Mouse (Mus musculus): Measurements from ENCODE around the gene Slc12a5. TPM values are rescaled to one million over a fixed set of nuclear protein-coding genes. Genes with fewer than 3 reads are reported as not detected.

The Slc12a5 gene
- total and polyA plus RNA-seq, 2 experiments from 2014 or later: 41.6 to 139 TPM

GRCm38 (mm10) chr2:165037415-165037814 is 76.8 kb downstream of the Slc12a5 start:
- 66% methylated on average over 4 of the region's 4 CpGs for WGBS
- TF ChIP-seq CTCF (IDR thresholded peaks at IDR 0.05; ENCODE audit: low read depth): no peak
- no peak overlapping the region for H3K9ac ChIP-seq

GRCm38 (mm10) chr2:165042126-165042525 is 81.5 kb downstream of the Slc12a5 start:
- ATAC-seq (no peak), DNase-seq (no peak)
- TF ChIP-seq CTCF (IDR thresholded peaks at IDR 0.05; ENCODE audit: low read depth): no peak
- no peak overlapping the region for H3K27ac ChIP-seq (ENCODE audit: low read depth, low read length)
- no peak overlapping the region for H3K9ac ChIP-seq
- no peaks in the 10 kb centered on the region for H3K9me3 ChIP-seq (ENCODE audit: low read length)
- WGBS: 79% methylated on average over 5 of the region's 5 CpGs
- H3K4me1 ChIP-seq (ENCODE audit: insufficient read depth): no peaks in the 10 kb centered on the region; the same call in 1 of the 2 replicates
- H3K36me3 ChIP-seq (ENCODE audit: insufficient read depth): no peaks in the 10 kb centered on the region
- H3K4me2 ChIP-seq (ENCODE audit: low read depth): no peak overlapping the region
- H3K4me3 ChIP-seq (ENCODE audit: low read depth, low read length): no peak overlapping the region
- no peaks in the 10 kb centered on the region for H3K27me3 ChIP-seq (ENCODE audit: insufficient read depth, low read length)

More at GRCm38 (mm10) chr2:165037415-165037814, 76.8 kb downstream of the Slc12a5 start:
- H3K27me3 ChIP-seq (ENCODE audit: insufficient read depth, low read length): no peaks in the 10 kb centered on the region
- ATAC-seq (no peak), DNase-seq (no peak)
- H3K27ac ChIP-seq (ENCODE audit: low read depth, low read length): no peak overlapping the region
- no peaks in the 10 kb centered on the region for H3K9me3 ChIP-seq (ENCODE audit: low read length)
- H3K4me1 ChIP-seq (ENCODE audit: insufficient read depth): peaks cover 18% of the 10 kb centered on the region
- H3K36me3 ChIP-seq (ENCODE audit: insufficient read depth): no peaks in the 10 kb centered on the region
- H3K4me2 ChIP-seq (ENCODE audit: low read depth): no peak overlapping the region
- no peak overlapping the region for H3K4me3 ChIP-seq (ENCODE audit: low read depth, low read length)

GRCm38 (mm10) chr2:165043090-165043636 is 82.6 kb downstream of the Slc12a5 start:
- peak overlapping the region; percentile 33; the same call in 1 of the 2 replicates for H3K9ac ChIP-seq
- H3K36me3 ChIP-seq (ENCODE audit: insufficient read depth): no peaks in the 10 kb centered on the region
- ATAC-seq (peak; percentile 92), DNase-seq (peak; percentile 75)
- H3K9me3 ChIP-seq (ENCODE audit: low read length): no peaks in the 10 kb centered on the region
- H3K4me2 ChIP-seq (ENCODE audit: low read depth): peak overlapping the region; percentile 39
- TF ChIP-seq CTCF (IDR thresholded peaks at IDR 0.05; ENCODE audit: low read depth): peak; percentile 20; the same call in 1 of the 2 replicates
- WGBS: 1% methylated on average over 17 of the region's 17 CpGs
- no peaks in the 10 kb centered on the region for H3K27me3 ChIP-seq (ENCODE audit: insufficient read depth, low read length)
- H3K4me1 ChIP-seq (ENCODE audit: insufficient read depth): no peaks in the 10 kb centered on the region; the same call in 1 of the 2 replicates
- peak overlapping the region; percentile 76 for H3K27ac ChIP-seq (ENCODE audit: low read depth, low read length)
- peak overlapping the region; percentile 17; the same call in 1 of the 2 replicates for H3K4me3 ChIP-seq (ENCODE audit: low read depth, low read length)

GRCm38 (mm10) chr2:165043729-165044128 is 83.1 kb downstream of the Slc12a5 start:
- Histone ChIP-seq H3K4me3 (ENCODE audit: low read depth, low read length) (no peak overlapping the region), H3K9ac (no peak overlapping the region), H3K4me1 (ENCODE audit: insufficient read depth) (no peaks in the 10 kb centered on the region; the same call in 1 of the 2 replicates), H3K27ac (ENCODE audit: low read depth, low read length) (peak overlapping the region; percentile 76), H3K36me3 (ENCODE audit: insufficient read depth) (no peaks in the 10 kb centered on the region), H3K9me3 (ENCODE audit: low read length) (no peaks in the 10 kb centered on the region), H3K4me2 (ENCODE audit: low read depth) (no peak overlapping the region), H3K27me3 (ENCODE audit: insufficient read depth, low read length) (no peaks in the 10 kb centered on the region)
- DNase-seq (no peak), ATAC-seq (no peak)
- no peak for TF ChIP-seq CTCF (IDR thresholded peaks at IDR 0.05; ENCODE audit: low read depth)
- WGBS: 43% methylated on average over 2 of the region's 2 CpGs

GRCm38 (mm10) chr2:165049044-165049443 is 88.4 kb downstream of the Slc12a5 start:
- 54% methylated on average over 5 of the region's 5 CpGs for WGBS
- DNase-seq: no peak
- no peaks in the 10 kb centered on the region for H3K27me3 ChIP-seq (ENCODE audit: insufficient read depth, low read length)

More at GRCm38 (mm10) chr2:165049044-165049443, 88.4 kb downstream of the Slc12a5 start:
- H3K27ac ChIP-seq (ENCODE audit: low read depth, low read length): no peak overlapping the region
- 0 out of 2 replicates have a peak, but pooled peaks cover 3% of the 10 kb centered on the region for H3K4me1 ChIP-seq (ENCODE audit: insufficient read depth)
- H3K4me2 ChIP-seq (ENCODE audit: low read depth): no peak overlapping the region
- H3K9ac ChIP-seq: no peak overlapping the region
- TF ChIP-seq CTCF (IDR thresholded peaks at IDR 0.05; ENCODE audit: low read depth): no peak
- H3K9me3 ChIP-seq (ENCODE audit: low read length): no peaks in the 10 kb centered on the region
- ATAC-seq: no peak
- no peak overlapping the region for H3K4me3 ChIP-seq (ENCODE audit: low read depth, low read length)
- H3K36me3 ChIP-seq (ENCODE audit: insufficient read depth): no peaks in the 10 kb centered on the region

Other genes with a start within 250 kb of the Slc12a5 start
- gene Spint5, start 245.5 kb upstream of the Slc12a5 start, total RNA-seq (2014; rRNA removed): not detected in 2 replicates
- not detected in 2 replicates for gene Spint5, start 245.5 kb upstream of the Slc12a5 start, polyA plus RNA-seq (2015; fragmentation: Nextera tagmentation; extraction: Ambion mirVana)
- gene Wfdc3, start 214.9 kb upstream of the Slc12a5 start, total RNA-seq (2014; rRNA removed): 0.54 and 0.81 TPM in 2 replicates
- gene Wfdc3, start 214.9 kb upstream of the Slc12a5 start, polyA plus RNA-seq (2015; fragmentation: Nextera tagmentation; extraction: Ambion mirVana): 0.89 and 1.1 TPM in 2 replicates
- 23.2 and 26.1 TPM in 2 replicates for gene Dnttip1, start 214.8 kb upstream of the Slc12a5 start, total RNA-seq (2014; rRNA removed)
- 52.3 and 60.1 TPM in 2 replicates for gene Dnttip1, start 214.8 kb upstream of the Slc12a5 start, polyA plus RNA-seq (2015; fragmentation: Nextera tagmentation; extraction: Ambion mirVana)
- 24.9 and 29.2 TPM in 2 replicates for gene Ube2c, start 190.9 kb upstream of the Slc12a5 start, total RNA-seq (2014; rRNA removed)
- 30.9 and 38.4 TPM in 2 replicates for gene Ube2c, start 190.9 kb upstream of the Slc12a5 start, polyA plus RNA-seq (2015; fragmentation: Nextera tagmentation; extraction: Ambion mirVana)
- 0.38 and 2.9 TPM in 2 replicates for gene Tnnc2, start 180.8 kb upstream of the Slc12a5 start, total RNA-seq (2014; rRNA removed)
- gene Tnnc2, start 180.8 kb upstream of the Slc12a5 start, polyA plus RNA-seq (2015; fragmentation: Nextera tagmentation; extraction: Ambion mirVana): 0.50 and 0.63 TPM in 2 replicates
- gene Snx21, start 175.0 kb upstream of the Slc12a5 start, total RNA-seq (2014; rRNA removed): 72.0 and 77.5 TPM in 2 replicates
- gene Snx21, start 175.0 kb upstream of the Slc12a5 start, polyA plus RNA-seq (2015; fragmentation: Nextera tagmentation; extraction: Ambion mirVana): 48.5 and 50.2 TPM in 2 replicates
- gene Acot8, start 155.9 kb upstream of the Slc12a5 start, total RNA-seq (2014; rRNA removed): 17.4 and 23.0 TPM in 2 replicates
- 13.7 and 17.1 TPM in 2 replicates for gene Acot8, start 155.9 kb upstream of the Slc12a5 start, polyA plus RNA-seq (2015; fragmentation: Nextera tagmentation; extraction: Ambion mirVana)
- gene Zswim3, start 155.7 kb upstream of the Slc12a5 start, total RNA-seq (2014; rRNA removed): 5.5 and 6.7 TPM in 2 replicates
- 2.6 and 5.2 TPM in 2 replicates for gene Zswim3, start 155.7 kb upstream of the Slc12a5 start, polyA plus RNA-seq (2015; fragmentation: Nextera tagmentation; extraction: Ambion mirVana)
- gene Zswim1, start 138.1 kb upstream of the Slc12a5 start, total RNA-seq (2014; rRNA removed): 11.2 and 18.6 TPM in 2 replicates
- 27.5 and 32.6 TPM in 2 replicates for gene Zswim1, start 138.1 kb upstream of the Slc12a5 start, polyA plus RNA-seq (2015; fragmentation: Nextera tagmentation; extraction: Ambion mirVana)
- gene Spata25, start 132.3 kb upstream of the Slc12a5 start, total RNA-seq (2014; rRNA removed): 0.62 and 1.00 TPM in 2 replicates
- not detected in 2 replicates for gene Spata25, start 132.3 kb upstream of the Slc12a5 start, polyA plus RNA-seq (2015; fragmentation: Nextera tagmentation; extraction: Ambion mirVana)
- 86.2 and 93.8 TPM in 2 replicates for gene Ctsa, start 127.9 kb upstream of the Slc12a5 start, total RNA-seq (2014; rRNA removed)
- gene Ctsa, start 127.9 kb upstream of the Slc12a5 start, polyA plus RNA-seq (2015; fragmentation: Nextera tagmentation; extraction: Ambion mirVana): 83.5 and 95.3 TPM in 2 replicates
- 5.0 and 5.4 TPM in 2 replicates for gene Neurl2, start 127.3 kb upstream of the Slc12a5 start, total RNA-seq (2014; rRNA removed)
- 4.7 and 6.4 TPM in 2 replicates for gene Neurl2, start 127.3 kb upstream of the Slc12a5 start, polyA plus RNA-seq (2015; fragmentation: Nextera tagmentation; extraction: Ambion mirVana)
- gene Pltp, start 103.1 kb upstream of the Slc12a5 start, total RNA-seq (2014; rRNA removed): 28.2 and 43.4 TPM in 2 replicates
- 67.9 and 80.7 TPM in 2 replicates for gene Pltp, start 103.1 kb upstream of the Slc12a5 start, polyA plus RNA-seq (2015; fragmentation: Nextera tagmentation; extraction: Ambion mirVana)
- gene Pcif1, start 81.5 kb upstream of the Slc12a5 start, total RNA-seq (2014; rRNA removed): 67.3 and 82.2 TPM in 2 replicates
- gene Pcif1, start 81.5 kb upstream of the Slc12a5 start, polyA plus RNA-seq (2015; fragmentation: Nextera tagmentation; extraction: Ambion mirVana): 104 and 115 TPM in 2 replicates
- gene Zfp335, start 49.0 kb upstream of the Slc12a5 start, total RNA-seq (2014; rRNA removed): 20.9 and 26.0 TPM in 2 replicates
- 10.0 and 11.2 TPM in 2 replicates for gene Zfp335, start 49.0 kb upstream of the Slc12a5 start, polyA plus RNA-seq (2015; fragmentation: Nextera tagmentation; extraction: Ambion mirVana)
- gene Mmp9, start 20.0 kb upstream of the Slc12a5 start, total RNA-seq (2014; rRNA removed): 5.3 and 14.2 TPM in 2 replicates
- gene Mmp9, start 20.0 kb upstream of the Slc12a5 start, polyA plus RNA-seq (2015; fragmentation: Nextera tagmentation; extraction: Ambion mirVana): 5.3 and 8.3 TPM in 2 replicates
- gene Ncoa5, start 74.1 kb downstream of the Slc12a5 start, total RNA-seq (2014; rRNA removed): 81.8 and 96.3 TPM in 2 replicates
- 49.2 and 64.4 TPM in 2 replicates for gene Ncoa5, start 74.1 kb downstream of the Slc12a5 start, polyA plus RNA-seq (2015; fragmentation: Nextera tagmentation; extraction: Ambion mirVana)
- 5.0 TPM in 2 replicates for gene Cd40, start 94.8 kb downstream of the Slc12a5 start, total RNA-seq (2014; rRNA removed)
- 4.7 and 7.0 TPM in 2 replicates for gene Cd40, start 94.8 kb downstream of the Slc12a5 start, polyA plus RNA-seq (2015; fragmentation: Nextera tagmentation; extraction: Ambion mirVana)
- not detected in 2 replicates for gene 1700025C18Rik, start 129.9 kb downstream of the Slc12a5 start, total RNA-seq (2014; rRNA removed)
- gene 1700025C18Rik, start 129.9 kb downstream of the Slc12a5 start, polyA plus RNA-seq (2015; fragmentation: Nextera tagmentation; extraction: Ambion mirVana): not detected in 2 replicates